Mouse (Mus musculus) E14TG2a.4 (cell line): ENCODE data around the gene Nfs1.

Experiments used
- CTCF ChIP-seq: conservative IDR thresholded peaks from 2 replicates; pipeline ENCODE4 v1.5.1; 2014; ENCODE audit warnings: low read length
- NANOG ChIP-seq: IDR thresholded peaks from 2 replicates; pipeline ENCODE4 v1.6.1; 2014; ENCODE audit warnings: borderline replicate concordance, low read length, mixed read lengths

DNA sequence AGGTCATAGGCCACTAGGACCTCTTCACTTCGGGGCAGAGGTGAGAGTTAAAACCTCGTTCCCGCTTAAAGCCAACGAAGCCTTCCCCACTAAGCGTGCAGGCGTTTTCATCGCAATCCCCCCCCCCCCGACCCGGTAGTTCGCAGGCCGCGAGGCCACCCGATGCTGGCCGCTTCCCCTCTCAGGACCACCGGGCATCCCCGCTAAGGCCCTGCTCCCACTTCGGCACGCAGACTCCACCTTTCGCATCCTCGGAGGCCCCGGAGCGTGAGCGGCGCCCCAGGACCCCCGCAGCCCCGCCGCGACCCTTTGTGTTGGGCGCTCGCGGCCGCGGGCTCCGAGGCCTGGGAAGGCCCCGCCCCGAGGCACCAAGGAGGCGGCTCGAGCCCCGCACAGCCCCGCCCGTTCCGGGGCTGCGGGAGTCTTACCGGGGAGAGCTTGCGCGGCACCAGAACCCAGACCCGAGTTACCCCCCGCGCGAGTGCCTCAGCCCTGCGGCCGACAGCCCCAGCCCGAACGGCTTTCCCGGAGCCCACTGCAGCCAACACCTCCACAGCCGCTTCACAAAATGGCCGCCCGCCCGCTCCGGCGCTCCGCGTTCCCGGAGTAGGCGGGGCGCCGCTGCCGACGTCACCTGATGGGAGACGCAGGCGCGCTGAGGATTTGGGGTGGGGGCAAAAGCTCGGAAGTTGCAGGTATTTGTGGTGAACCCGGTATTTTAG is 32.5 kb downstream of the Nfs1 start, which contains the start of the genes Cpne1 and Rbm12:
- no peak for TF ChIP-seq CTCF
- TF ChIP-seq NANOG = no peak
